Mouse (Mus musculus) heart, embryonic 11.5 days (tissue): ENCODE data around the gene Osbpl10. TPM values are rescaled to one million over a fixed set of nuclear protein-coding genes. Genes with fewer than 3 reads are reported as not detected.

Source experiments
- ATAC-seq: fragments of 200-750 bp; cut with Nextera tagmentation; replicated peaks from 2 replicates; pipeline ENCODE4 v1.8.0; 2017; ENCODE audit warnings: moderate library complexity; ENCODE audit not compliant: insufficient number of reproducible peaks, low FRiP score, low TSS enrichment
- H3K27ac ChIP-seq: fragments of 300-500 bp; sonication (generic); 2 replicates; pipeline ENCODE4 v1.5.1; 2014; ENCODE audit warnings: mild to moderate bottlenecking, low read depth, low read length
- H3K27me3 ChIP-seq: fragments of 300-500 bp; sonication (generic); 2 replicates; pipeline ENCODE4 v1.6.1; 2014; ENCODE audit warnings: mild to moderate bottlenecking, low read length, mixed read lengths; ENCODE audit not compliant: control insufficient read depth, insufficient read depth
- H3K36me3 ChIP-seq: fragments of 300-500 bp; sonication (generic); 2 replicates; pipeline ENCODE4 v1.6.1; 2014; ENCODE audit warnings: mild to moderate bottlenecking, low read length, moderate library complexity, mixed read lengths; ENCODE audit not compliant: control insufficient read depth, insufficient read depth
- H3K4me1 ChIP-seq: fragments of 300-500 bp; sonication (generic); 2 replicates; pipeline ENCODE4 v1.6.1; 2014; ENCODE audit warnings: low read length; ENCODE audit not compliant: control insufficient read depth, insufficient read depth
- H3K4me2 ChIP-seq: fragments of 300-500 bp; sonication (generic); 2 replicates; pipeline ENCODE4 v1.6.1; 2014; ENCODE audit warnings: mild to moderate bottlenecking, moderate library complexity
- H3K4me3 ChIP-seq: fragments of 300-500 bp; sonication (generic); 2 replicates; pipeline ENCODE4 v1.5.1; 2014; ENCODE audit warnings: low read depth, low read length
- H3K9ac ChIP-seq: fragments of 300-500 bp; sonication (generic); 2 replicates; pipeline ENCODE4 v1.6.1; 2014; ENCODE audit warnings: mild to moderate bottlenecking, low read depth, low read length, moderate library complexity
- H3K9me3 ChIP-seq: fragments of 300-500 bp; sonication (generic); replicated peaks from 2 replicates; pipeline ENCODE4 v1.6.1; 2016; ENCODE audit warnings: low read length; ENCODE audit not compliant: control insufficient read depth
- WGBS: fragments of 180-500 bp; shearing (Covaris S2); extraction: QIAGEN DNeasy Blood & Tissue Kit; methylation state at CpG from one replicate; pipeline ENCODE4 v1.1.7; 2014; ENCODE audit not compliant: insufficient replicate concordance; 5-methylcytosine and 5-hydroxymethylcytosine counted together
- polyA plus RNA-seq: library from polyadenylated mRNA; unstranded; fragments of >200 nt; fragmentation: Nextera tagmentation; extraction: Ambion mirVana; gene quantifications from 2 replicates; pipeline ENCODE4 v1.2.1, GENCODE M21; 2014

Gene Osbpl10
- polyA plus RNA-seq, 1 experiment from 2014 or later: 1.6 TPM

DNA sequence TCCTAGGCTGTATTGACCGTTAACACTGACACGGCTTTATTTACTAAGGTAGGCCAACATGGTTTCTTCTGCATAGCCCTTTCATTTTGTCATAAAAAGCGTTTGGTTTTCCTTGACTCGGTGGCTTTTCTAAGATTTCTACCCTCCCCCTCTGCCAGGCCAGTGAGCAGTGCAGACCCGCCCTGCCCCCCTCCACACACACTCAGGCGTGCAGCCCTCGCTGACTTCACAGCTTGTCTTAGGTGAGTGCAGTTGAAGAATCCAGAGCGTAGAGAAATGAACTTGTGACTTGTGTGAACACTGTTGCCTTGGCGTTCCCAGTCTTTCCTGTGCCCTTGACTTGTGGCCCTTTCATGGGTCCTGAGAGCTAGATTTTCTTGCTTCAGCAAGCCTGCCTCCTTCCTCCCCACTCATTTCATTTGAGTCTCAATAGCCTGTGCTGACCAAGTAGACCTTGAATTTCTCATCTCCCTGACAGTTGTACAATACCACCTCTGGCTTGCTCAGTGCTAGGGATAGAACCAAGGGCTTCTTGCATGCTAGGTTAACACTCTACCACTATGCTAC lies 212.1 kb downstream of the Osbpl10 start:
- no peak for ATAC-seq
- 69% methylated on average over 9 of the region's 9 CpGs for WGBS

DNA sequence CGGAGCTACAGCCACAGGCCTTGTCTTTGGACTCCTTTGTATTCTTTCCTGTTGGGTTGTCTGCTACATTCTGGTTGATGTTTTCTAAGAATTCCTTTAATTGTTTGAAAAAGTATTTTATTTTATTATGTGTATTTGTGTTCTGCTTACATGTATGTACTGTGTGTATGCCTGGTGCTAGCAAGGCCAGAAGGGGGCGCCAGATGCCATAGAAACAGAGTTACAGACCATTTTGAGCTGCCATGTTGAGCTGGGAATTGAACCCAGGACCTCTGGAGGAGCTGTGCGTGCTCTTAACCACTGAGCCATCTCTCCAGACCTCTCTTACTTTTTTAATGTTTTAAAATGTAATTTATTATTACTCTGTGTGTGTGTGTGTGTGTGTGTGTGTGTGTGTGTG lies 214.5 kb downstream of the Osbpl10 start:
- Histone ChIP-seq H3K4me3 (no peak overlapping the region), H3K4me2 (no peak overlapping the region), H3K27me3 (no peaks in the 10 kb centered on the region), H3K36me3 (no peaks in the 10 kb centered on the region), H3K4me1 (peaks cover 8% of the 10 kb centered on the region), H3K9me3 (no peaks in the 10 kb centered on the region), H3K27ac (no peak overlapping the region), H3K9ac (no peak overlapping the region)
- ATAC-seq: no peak
- 74% methylated on average over 3 of the region's 3 CpGs for WGBS

More for the DNA sequence above, 212.1 kb downstream of the Osbpl10 start:
- no peak overlapping the region for H3K9ac ChIP-seq
- no peak overlapping the region for H3K4me3 ChIP-seq
- H3K27me3 ChIP-seq: no peaks in the 10 kb centered on the region
- no peaks in the 10 kb centered on the region for H3K9me3 ChIP-seq
- H3K4me2 ChIP-seq: no peak overlapping the region
- H3K36me3 ChIP-seq: no peaks in the 10 kb centered on the region
- H3K4me1 ChIP-seq: peaks cover 8% of the 10 kb centered on the region
- H3K27ac ChIP-seq: no peak overlapping the region

DNA sequence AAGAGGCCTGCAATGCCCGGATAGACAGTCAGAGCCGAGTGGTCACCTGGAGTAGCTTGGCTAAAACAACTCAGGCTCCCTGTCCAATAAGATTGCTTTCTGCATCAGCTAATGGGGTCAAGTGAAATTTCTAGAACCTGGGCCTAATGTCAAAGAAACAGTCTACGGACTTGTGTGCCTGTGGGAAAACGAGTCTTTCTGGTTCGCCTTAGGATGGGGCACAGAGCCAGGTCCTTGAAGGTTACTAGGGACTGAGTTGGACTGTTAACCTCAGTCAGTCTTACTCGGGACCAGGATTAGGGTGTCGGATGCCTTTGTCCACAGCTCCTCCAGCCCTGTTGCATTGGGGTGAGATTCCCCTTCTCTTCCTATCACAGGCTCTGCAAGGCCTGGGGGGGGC lies 218.7 kb downstream of the Osbpl10 start:
- WGBS: 71% methylated on average over 7 of the region's 7 CpGs
- no peaks in the 10 kb centered on the region for H3K27me3 ChIP-seq

DNA sequence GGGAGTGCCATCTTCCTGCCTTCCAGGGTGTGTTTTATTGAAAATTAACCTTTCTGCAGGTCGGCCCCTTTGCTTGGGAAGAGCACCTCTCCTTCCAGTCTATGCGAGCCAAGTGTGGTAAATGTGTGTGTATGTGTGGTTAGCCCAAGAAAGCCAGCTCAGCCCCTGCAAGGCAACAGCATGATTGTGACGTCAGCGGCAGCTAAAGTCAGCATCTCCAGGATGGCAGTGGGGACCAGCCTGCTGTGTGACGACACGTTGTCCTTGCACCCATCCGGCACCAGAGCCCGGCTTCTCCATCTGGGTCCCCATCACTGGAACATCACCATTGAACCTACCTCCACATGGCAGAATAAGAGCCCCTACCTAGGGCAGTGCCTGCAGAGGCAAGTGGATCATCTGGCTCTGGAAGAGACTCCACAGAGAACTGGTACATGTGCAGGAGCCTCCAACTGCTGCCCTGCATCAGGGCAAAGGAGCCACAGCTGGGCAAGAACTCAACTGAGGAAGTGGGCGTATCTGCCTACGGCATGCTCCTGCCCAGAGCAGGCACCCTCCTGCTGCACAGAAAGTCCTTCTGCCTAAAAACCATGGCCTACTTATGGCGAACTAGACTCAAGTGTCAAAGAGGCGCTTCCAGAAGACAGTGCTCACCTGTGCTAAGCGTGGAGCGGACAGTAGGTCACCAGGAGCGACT lies 221.9 kb downstream of the Osbpl10 start:
- Histone ChIP-seq H3K4me1 (no peaks in the 10 kb centered on the region), H3K9me3 (no peaks in the 10 kb centered on the region), H3K27me3 (no peaks in the 10 kb centered on the region), H3K36me3 (no peaks in the 10 kb centered on the region), H3K27ac (no peak overlapping the region), H3K9ac (no peak overlapping the region), H3K4me3 (no peak overlapping the region), H3K4me2 (no peak overlapping the region)
- ATAC-seq: no peak
- 87% methylated on average over 15 of the region's 15 CpGs for WGBS

More for the DNA sequence above, 218.7 kb downstream of the Osbpl10 start:
- Histone ChIP-seq H3K4me2 (no peak overlapping the region), H3K4me3 (no peak overlapping the region), H3K9me3 (no peaks in the 10 kb centered on the region), H3K27ac (no peak overlapping the region), H3K4me1 (no peaks in the 10 kb centered on the region), H3K9ac (no peak overlapping the region), H3K36me3 (no peaks in the 10 kb centered on the region)
- no peak for ATAC-seq

DNA sequence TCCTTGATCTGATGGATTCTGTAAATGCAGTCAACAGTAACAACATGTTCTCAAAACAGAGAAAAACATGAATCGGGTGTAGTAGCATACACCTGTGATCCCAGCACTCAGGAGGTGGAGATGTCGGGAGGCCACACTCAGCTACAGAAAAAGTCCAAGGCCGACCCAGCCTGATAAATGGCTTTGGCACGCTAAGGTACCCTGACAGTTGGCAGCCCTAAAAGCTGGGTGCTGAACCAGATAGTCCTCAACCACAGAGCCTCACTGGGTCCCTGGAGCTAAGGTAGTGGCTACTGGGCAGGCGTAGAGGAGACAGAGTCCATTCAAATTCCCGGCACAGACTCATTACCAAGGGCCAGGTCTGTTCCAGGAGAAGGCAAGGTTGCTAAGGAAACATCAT lies 222.9 kb downstream of the Osbpl10 start:
- Histone ChIP-seq H3K4me1 (peaks cover 8% of the 10 kb centered on the region), H3K9ac (no peak overlapping the region), H3K36me3 (no peaks in the 10 kb centered on the region), H3K27me3 (no peaks in the 10 kb centered on the region), H3K27ac (no peak overlapping the region), H3K9me3 (no peaks in the 10 kb centered on the region), H3K4me3 (no peak overlapping the region), H3K4me2 (no peak overlapping the region)
- ATAC-seq: no peak
- WGBS: 82% methylated on average over 6 of the region's 6 CpGs

DNA sequence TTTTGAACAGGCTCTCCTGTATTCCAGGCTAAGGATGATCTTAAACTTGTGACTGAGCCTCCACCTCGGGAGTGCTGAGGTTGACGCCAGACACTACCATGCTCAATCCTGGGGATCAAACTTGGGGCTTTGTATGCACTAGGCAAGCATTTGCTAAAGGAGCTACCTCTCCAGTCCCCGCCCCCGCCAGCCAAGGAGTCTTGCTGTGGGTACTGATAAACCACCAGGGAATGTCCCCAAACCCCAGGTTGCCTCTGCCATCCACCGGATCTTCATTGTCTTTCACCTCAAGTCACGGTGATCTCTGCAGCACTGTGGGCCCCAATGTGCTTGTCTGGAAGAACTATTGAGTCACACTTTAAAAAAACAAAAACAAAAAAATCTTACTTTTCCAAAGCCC lies 224.8 kb downstream of the Osbpl10 start:
- no peak for ATAC-seq
- H3K27me3 ChIP-seq: no peaks in the 10 kb centered on the region
- H3K27ac ChIP-seq: no peak overlapping the region
- peaks cover 9% of the 10 kb centered on the region for H3K4me1 ChIP-seq
- H3K9me3 ChIP-seq: no peaks in the 10 kb centered on the region
- no peak overlapping the region for H3K9ac ChIP-seq
- no peaks in the 10 kb centered on the region for H3K36me3 ChIP-seq
- no peak overlapping the region for H3K4me2 ChIP-seq
- WGBS: 43% methylated on average over 6 of the region's 6 CpGs
- H3K4me3 ChIP-seq: no peak overlapping the region

DNA sequence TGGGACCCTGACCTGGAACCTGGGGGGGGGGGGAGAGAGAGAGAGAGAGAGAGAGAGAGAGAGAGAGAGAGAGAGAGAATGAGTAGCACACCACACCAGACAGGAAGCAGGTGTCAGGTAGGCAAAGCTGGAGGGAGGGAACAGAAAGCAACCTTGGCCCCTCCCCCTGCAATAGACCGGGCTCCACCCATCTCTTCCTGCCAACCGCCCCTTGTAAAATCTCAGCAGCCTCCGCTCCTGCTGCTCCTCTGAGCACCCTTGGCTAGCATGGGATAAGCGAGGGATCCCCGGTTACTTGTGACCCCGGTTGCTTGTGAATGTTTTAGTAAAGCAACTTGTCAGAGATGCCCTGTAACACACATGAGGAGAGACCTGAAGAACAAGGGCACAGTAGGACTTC lies 227.1 kb downstream of the Osbpl10 start:
- Histone ChIP-seq H3K4me3 (no peak overlapping the region), H3K9ac (no peak overlapping the region), H3K27ac (no peak overlapping the region), H3K27me3 (no peaks in the 10 kb centered on the region), H3K36me3 (no peaks in the 10 kb centered on the region), H3K4me2 (peak overlapping the region; percentile 27), H3K9me3 (no peaks in the 10 kb centered on the region), H3K4me1 (peaks cover 9% of the 10 kb centered on the region)
- WGBS: 8% methylated on average over 6 of the region's 6 CpGs
- peak; percentile 55; the same call in 1 of the 2 replicates for ATAC-seq

DNA sequence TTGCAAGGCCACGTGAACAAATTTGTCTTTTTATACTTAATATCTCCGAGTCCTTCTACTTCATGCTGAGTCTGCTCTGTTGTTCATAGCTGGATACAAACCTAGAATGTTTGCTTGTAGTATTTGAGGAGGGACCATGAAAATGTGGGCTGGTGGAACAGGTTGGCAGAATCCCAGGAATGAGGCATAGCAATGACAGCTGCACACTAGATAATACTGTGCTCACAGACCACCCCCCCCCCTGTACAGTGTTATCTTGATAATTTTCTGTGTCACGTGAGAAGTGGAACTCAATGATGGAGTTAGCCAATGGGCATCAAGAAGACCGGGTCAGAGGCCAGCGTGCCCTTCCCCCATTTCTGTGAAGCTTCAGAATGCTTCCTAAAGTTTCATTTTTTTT lies 227.8 kb downstream of the Osbpl10 start:
- Histone ChIP-seq H3K4me1 (peaks cover 9% of the 10 kb centered on the region), H3K27ac (no peak overlapping the region), H3K27me3 (no peaks in the 10 kb centered on the region), H3K4me2 (no peak overlapping the region; the same call in 1 of the 2 replicates), H3K9ac (no peak overlapping the region), H3K36me3 (no peaks in the 10 kb centered on the region), H3K4me3 (no peak overlapping the region), H3K9me3 (no peaks in the 10 kb centered on the region)
- no peak for ATAC-seq
- 62% methylated on average over 5 of the region's 5 CpGs for WGBS

DNA sequence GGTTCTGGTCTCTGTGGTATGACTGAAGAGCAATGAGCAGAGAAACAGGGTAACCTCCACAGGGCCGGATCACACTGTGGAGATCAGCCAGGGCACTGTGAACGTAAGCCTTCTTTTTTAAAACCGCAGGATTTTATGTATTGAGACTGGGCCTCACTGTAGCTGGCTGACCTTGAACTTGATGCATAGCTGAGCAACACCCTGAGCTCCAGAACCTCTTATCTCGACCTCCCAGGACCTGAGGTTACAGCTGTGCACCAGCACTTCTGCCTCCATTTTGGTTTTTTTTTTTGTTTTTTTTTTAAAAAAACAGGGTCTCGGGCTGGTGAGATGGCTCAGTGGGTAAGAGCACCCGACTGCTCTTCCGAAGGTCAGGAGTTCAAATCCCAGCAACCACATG lies 231.4 kb downstream of the Osbpl10 start:
- H3K36me3 ChIP-seq: no peaks in the 10 kb centered on the region
- H3K27me3 ChIP-seq: no peaks in the 10 kb centered on the region
- H3K9ac ChIP-seq: no peak overlapping the region
- H3K27ac ChIP-seq: no peak overlapping the region
- no peak overlapping the region for H3K4me2 ChIP-seq
- no peak for ATAC-seq
- 89% methylated on average over 7 of the region's 7 CpGs for WGBS
- H3K4me3 ChIP-seq: no peak overlapping the region
- H3K9me3 ChIP-seq: peaks cover 3% of the 10 kb centered on the region
- H3K4me1 ChIP-seq: peaks cover 10% of the 10 kb centered on the region
